Mouse (Mus musculus): ENCODE data around the gene Ncor2.

Ncor2 gene

DNA sequence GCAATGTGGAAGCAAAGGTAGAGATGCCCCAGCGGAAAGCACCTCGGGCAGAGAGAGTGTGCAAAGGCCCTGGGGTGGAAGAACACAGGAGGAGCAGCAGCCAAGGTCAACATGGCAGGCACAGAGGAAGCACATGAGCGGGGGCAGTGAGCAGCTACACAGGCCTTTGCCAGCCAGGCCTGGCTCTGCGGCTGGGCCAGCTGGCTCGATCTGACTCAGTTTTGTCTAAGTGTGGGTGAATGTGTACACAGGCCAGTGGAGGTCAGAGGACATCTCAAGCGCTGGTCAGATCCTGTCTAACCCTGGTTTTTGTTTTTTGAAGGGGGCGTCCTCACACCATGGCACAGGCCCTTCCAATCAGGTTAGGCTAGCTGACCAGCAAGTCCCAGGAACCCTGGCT is 10.9 kb downstream of the Ncor2 start:
- peak; percentile 55 to 61 for DNase-seq

DNA sequence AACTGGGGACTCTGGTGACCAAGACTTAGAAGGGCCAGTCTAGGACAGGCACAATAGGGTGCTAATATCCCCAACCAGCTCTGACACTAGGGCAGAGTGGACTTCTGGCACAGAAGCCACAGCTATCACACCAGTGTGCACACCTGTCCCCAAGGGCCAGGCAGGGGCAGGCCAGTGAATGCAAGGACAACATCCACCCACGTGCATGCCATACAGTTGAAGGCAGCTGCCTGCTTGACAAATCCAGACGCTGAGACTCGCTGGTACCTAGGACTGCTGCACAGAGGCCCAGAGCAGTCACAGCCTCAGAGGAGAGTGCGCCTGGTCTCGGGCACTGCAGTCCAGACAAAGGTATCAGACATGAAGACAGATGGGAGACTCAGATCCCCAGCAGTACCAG is 11.5 kb downstream of the Ncor2 start:
- no peak for DNase-seq

GRCm38 (mm10) chr5:125165993-125166392 is 13.0 kb downstream of the Ncor2 start:
- no peak for DNase-seq

- DNase-seq = peak; percentile 73 to 82
Observed at GRCm38 (mm10) chr5:125164465-125165167, 14.4 kb downstream of the Ncor2 start.

DNA sequence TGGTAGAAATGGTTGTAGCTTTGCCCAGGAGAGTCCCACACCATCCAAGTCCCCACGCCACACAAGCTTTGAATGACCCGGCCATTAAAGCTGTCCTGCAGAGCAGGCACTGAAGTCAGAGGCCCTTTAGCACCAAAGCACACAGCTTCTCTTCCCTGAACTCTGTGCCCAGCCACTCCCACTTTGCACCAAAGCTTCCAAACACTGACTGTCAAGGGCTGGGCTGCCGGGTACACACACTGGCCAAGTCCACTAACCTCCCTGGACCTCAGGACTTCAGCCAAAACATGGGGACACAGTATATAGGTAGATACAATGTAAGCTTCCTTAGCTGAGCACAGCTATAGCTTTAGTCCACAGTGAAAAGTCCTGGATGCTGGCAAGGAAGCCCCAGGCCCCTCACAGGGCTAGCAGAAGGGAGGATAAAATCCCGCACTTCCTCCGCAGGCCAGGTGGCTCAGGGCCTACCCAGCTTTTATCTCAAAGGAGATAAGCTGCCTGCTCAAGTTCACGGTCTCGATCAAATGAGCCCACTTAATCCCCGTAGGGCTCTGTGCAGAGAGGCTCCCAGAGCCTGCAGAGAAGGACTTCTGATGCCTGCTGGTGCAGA is 15.5 kb downstream of the Ncor2 start:
- peak in 1 of 2 experiments; percentile 39 for DNase-seq

GRCm38 (mm10) chr5:125162461-125162860 is 16.6 kb downstream of the Ncor2 start:
- DNase-seq = peak in 1 of 2 experiments; percentile 12

GRCm38 (mm10) chr5:125159804-125160405 is 19.1 kb downstream of the Ncor2 start:
- peak; percentile 69 to 73 for DNase-seq

DNA sequence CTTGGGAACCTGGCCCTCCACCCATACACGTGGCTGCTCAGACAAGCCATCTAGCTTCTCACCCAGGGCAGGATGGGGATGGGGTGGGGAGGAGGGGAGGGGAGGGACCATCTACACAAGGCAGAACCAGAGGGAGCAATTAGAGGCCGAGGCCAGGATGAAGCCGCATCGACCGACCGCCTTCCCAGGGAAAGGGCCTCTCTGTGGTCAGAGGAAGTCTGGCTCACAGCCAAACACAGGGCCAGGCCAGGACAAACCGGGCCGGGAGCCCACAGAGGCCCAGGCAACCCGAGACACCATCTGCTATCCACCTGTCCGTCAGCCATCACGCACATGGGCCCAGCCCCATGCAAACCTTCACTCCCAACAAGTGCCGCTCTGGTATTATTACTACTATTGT is 19.7 kb downstream of the Ncor2 start:
- DNase-seq = peak; percentile 99 to 100

DNA sequence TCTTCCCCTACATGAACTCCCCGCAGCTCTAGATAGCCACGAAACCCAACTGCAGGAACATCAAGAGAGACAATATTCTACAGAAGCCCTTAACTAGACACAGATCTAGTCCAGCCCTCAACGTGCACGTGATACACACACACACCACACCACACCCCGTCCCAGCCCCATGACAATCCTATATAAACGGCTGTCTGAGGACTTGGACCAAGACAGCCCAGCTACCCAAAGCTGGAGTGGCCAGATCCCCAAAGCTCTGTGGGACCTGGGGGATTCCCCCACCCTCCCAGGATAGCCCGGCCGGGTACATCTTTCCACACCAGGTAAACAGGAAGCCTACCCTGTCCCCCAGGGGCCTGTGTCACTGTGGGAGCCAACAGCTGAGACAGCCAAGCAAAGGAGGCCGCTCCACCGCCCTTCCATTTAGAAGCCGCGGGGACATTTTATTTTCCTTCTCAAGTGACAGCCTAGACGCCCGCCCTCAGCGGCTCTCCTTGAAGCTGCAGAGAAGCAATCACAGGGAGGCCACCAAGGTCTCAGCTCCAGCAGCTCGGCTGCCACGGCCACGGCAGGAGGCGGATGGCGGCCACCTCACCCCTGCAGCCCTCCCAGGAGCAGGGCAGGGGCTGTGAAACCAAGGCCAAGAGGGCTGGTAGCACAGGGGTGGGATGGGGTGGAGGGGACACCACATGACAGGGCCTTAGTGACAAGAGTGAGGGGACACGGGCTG is 20.6 kb downstream of the Ncor2 start:
- DNase-seq = peak; percentile 53 to 60

DNA sequence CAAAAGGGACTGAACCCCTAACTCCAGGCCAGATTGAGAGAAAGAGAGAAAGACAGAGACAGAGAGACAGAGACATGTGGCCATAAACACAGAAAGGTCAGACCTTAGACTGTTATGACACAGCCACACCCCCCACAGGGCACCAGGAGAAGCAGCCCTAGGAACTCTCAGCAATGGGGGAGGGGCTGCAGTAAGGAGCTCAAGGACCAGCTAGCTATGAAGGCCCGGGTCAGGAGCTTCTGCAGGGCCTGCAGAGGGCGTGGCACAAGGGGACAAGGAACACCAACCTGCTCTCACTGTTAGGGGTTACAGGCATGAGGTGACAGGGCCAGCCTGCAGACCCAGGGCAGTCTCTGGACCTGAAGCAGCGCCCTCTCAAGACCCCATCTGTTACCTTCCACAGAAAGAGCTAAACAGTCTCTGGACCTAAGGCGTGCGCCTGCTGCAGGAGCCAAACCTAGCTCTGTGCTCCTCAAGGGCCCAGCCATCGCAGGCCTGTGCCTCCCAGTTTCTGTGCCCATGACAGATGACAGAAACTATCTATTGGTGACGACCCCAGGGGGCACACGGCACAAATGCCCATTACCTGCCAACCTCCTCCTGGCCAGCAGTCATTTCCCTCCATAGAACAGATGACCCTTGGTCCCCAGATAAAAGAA is 21.5 kb downstream of the Ncor2 start:
- peak in 1 of 2 experiments; percentile 69 for DNase-seq

- peak in 1 of 2 experiments; percentile 56 for DNase-seq
Observed at GRCm38 (mm10) chr5:125156418-125157205, 22.4 kb downstream of the Ncor2 start.

DNA sequence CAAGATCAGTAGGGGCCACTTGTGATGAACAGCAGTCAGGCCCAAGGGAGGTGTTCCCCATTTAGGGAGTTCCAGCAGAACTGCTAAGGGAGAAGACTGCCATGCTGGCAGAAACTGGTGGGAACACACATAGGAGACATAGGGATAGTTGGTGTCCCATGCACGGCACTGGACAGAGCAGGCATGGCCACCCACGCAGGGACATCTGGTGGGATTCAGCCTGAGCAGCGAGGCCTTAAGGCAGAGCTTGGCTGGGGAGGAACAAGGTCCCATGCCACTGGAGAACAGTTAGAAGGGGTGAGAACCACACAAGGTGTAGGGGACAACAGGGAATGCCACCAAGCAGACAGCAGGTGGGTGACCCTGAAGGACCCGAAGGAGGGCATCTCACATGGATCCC is 23.6 kb downstream of the Ncor2 start:
- no peak for DNase-seq

DNA sequence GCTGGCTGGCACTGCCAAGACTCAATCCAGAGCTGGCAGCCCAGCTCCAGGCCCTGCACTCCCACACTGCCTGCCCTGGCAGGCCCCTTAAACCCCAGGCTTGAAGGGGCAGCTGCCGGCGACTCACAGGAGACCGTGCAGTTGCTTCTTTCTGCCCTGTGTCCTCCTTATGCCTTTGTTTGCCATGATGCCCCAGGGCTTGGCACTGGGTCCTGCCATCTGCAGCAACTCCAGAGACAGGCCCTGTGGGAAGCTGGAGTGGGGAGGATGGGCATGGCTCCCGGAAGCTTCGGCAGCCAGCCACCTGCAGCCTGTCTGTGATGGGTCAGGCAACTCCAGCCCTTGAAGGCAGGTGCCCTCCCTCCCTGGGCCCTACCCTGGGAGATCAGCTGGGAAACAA is 24.0 kb downstream of the Ncor2 start:
- peak; percentile 94 to 95 for DNase-seq

- no peak for DNase-seq
Observed at GRCm38 (mm10) chr5:125154178-125154577, 24.8 kb downstream of the Ncor2 start.

- no peak for DNase-seq
Observed at GRCm38 (mm10) chr5:125153201-125153816, 25.7 kb downstream of the Ncor2 start.

GRCm38 (mm10) chr5:125151872-125152534 is 27.0 kb downstream of the Ncor2 start:
- peak in 1 of 2 experiments; percentile 63 for DNase-seq

DNA sequence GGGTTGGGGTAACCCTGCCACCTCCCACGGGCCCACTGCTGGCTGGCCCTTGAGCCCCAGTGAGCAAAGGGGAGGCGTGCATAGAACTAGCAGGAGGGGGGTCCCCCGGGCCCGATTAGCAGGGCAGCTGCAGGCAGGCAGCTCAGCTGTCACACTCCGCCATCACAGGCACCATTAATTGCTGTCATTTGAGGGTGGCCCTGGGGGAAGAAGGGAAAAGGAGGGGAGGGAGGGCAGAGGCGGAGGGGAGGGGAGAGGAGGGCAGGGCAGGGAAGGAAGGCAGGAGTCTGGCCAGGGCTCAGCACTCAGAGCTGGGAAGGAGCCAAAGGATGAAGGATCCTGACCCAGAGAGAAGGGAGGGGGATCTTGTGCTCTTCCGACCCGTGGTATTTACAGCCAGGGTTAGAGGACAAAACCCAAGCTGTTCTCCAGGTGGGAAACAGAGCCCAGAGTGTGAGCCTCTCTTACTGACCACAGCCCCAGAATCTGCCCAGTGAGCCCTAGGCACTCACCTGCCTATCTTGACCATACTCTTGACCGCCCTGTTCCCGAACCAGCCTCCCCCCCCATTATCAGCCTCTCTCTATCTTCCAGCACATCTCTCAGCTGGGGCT is 28.0 kb downstream of the Ncor2 start:
- DNase-seq = peak in 1 of 2 experiments; percentile 64

- DNase-seq = peak; percentile 71 to 72
Observed at GRCm38 (mm10) chr5:125149142-125149541, 29.9 kb downstream of the Ncor2 start.

GRCm38 (mm10) chr5:125148686-125149085 is 30.3 kb downstream of the Ncor2 start:
- peak; percentile 71 to 80 for DNase-seq

DNA sequence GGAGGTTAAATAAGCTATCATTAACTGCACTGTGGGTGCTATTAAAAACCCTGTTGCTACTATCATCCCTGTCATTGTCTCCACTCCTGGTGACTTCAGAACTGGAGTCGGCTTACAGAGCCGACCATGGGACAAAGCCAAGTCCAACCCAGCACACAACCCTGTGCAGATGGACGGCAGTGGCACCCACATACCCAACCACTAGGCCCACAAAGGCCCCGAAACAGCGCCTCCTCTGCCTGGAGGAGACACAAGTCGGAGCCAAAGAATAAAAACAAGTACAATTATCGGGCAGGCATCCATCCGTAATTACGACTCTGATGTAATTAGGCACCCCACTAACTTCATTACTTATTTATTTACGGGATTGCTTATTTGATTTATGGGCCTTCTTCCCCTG is 30.8 kb downstream of the Ncor2 start:
- peak in 1 of 2 experiments; percentile 66 for DNase-seq
